Mouse (Mus musculus): ENCODE results near the gene Hmgb1. TPM values are rescaled to one million over a fixed set of nuclear protein-coding genes. Genes with fewer than 3 reads are reported as not detected.
A peak's percentile ranks its signal among the peaks of the same experiment; 100 is the strongest.

Gene Hmgb1
- total and polyA plus RNA-seq, 3 experiments: 227 to 899 (median 288) TPM

DNA sequence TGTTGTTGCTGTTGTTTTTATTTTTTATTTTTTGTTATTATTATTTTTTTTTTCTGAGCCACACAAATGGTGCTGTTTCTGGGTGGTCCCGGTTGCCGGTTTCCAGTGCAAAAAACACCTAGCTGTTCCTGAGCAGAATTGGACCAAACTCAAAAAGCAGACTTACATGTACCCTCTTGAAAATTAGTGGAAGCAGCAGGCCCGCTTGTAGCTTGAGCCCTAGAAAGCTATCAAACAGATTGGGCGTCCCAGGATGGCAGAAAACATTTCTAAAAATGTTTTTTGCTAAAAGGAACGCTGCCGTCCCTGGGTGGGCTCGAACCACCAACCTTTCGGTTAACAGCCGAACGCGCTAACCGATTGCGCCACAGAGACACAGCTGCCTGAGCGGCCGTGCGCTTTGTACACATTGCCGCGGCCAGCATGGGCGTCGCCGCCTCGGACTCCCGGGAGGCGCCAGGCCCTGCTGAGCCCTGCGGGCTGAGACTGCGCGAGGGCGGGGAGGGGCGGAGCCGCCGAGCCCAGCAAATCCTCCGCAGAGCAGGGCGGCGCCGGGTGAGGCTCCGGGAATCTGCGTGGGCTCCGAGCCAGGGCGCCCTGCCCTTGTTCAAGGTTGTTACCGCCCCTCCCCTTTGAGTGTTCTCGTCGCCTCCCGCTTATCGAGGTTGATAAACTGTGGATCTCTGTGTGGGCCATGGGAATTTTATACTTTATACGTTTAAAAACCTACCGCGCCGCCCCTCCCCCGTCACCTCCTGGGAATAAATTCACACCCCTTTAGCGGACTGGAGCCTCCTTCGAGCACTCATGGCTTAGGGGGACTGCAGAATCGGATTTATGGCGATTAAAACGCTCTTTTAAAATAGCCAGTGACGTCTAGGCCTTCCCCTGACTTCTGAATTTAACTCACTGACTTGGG lies 44.7 kb upstream of the Hmgb1 start (continued):
- TF ChIP-seq ETS1 (conservative IDR thresholded peaks at IDR 0.05; ENCODE audit: low read depth, low read length) (no peak), MEF2A (IDR thresholded peaks at IDR 0.05; ENCODE audit: borderline replicate concordance, low read depth, low read length) (peak; percentile 47; the same call in 1 of the 2 replicates), POLR2A (IDR thresholded peaks at IDR 0.05; ENCODE audit: low read depth, low read length) (peak; percentile 55; the same call in 1 of the 2 replicates), SMC3 (IDR thresholded peaks at IDR 0.05; ENCODE audit: low read depth, low read length) (no peak), RCOR1 (conservative IDR thresholded peaks at IDR 0.05; ENCODE audit: low read depth, low read length) (no peak), USF1 (IDR thresholded peaks at IDR 0.05; ENCODE audit: low read depth, low read length) (no peak), NRF1 (IDR thresholded peaks at IDR 0.05; ENCODE audit: low read depth, low read length) (peak; percentile 90), UBTF (IDR thresholded peaks at IDR 0.05; ENCODE audit: low read depth, low read length) (0 out of 2 replicates have a peak, but pooled peaks have one; percentile 58), CHD2 (IDR thresholded peaks at IDR 0.05; ENCODE audit: low read length) (peak; percentile 75), MAX (IDR thresholded peaks at IDR 0.05; ENCODE audit: low read length) (peak; percentile 80), TCF12 (IDR thresholded peaks at IDR 0.05; ENCODE audit: low read depth, low read length) (0 out of 2 replicates have a peak, but pooled peaks have one; percentile 13)

DNA sequence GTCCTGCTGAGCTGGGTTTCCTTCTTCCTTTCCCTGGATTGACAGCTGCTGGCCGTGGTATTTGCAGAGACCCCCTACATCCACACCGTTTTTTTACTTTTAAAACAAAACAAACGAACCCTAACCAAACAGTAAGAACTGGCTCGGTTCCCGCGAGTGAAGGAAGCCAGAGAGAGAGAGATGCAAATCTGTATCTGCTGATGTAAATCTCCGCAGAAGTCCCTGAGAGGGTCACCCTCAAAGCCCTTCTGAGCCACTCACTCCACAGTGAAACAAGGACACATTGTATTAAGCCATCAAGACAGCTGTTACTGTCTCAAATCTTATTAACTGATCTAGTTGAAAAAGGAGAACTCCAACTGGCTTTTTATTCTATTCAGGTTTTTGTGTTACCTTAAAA lies 40.4 kb upstream of the Hmgb1 start:
- in situ Hi-C loops (cut with MboI; ENCODE audit: low pct_ligation_motif_present, low pct_unique_long_range_greater_than_20kb, low sequenced_read_pairs) (no loop called here), dilution Hi-C loops (cut with MboI; ENCODE audit: extremely low pct_ligation_motif_present, extremely low pct_unique_long_range_greater_than_20kb, low sequenced_read_pairs) (no loop called here)
- no peak overlapping the region for H3K4me2 ChIP-seq (ENCODE audit: insufficient read depth, low read depth, poor library complexity, severe bottlenecking)
- no peaks in the 10 kb centered on the region for H3K79me2 ChIP-seq (replicated peaks; ENCODE audit: control insufficient read depth, extremely low read depth, insufficient read depth, poor library complexity, severe bottlenecking)
- no peak overlapping the region for H3K27ac ChIP-seq (ENCODE audit: insufficient read depth, low read depth)
- H3K4me3 ChIP-seq (replicated peaks in 1 of 3; ENCODE audit: low read depth in 2 of 3, low read length in 2 of 3, poor library complexity in 1 of 3): no peak overlapping the region
- H3K9me3 ChIP-seq (replicated peaks; ENCODE audit: low read length): peaks cover 8% of the 10 kb centered on the region
- no peaks in the 10 kb centered on the region for H3K27me3 ChIP-seq (replicated peaks)
- no peak overlapping the region for H3K9ac ChIP-seq (ENCODE audit: insufficient read depth, low read depth)
- peaks cover 5 to 26% of the 10 kb centered on the region in 2 experiments for H3K4me1 ChIP-seq (ENCODE audit: control insufficient read depth in 1 of 2, insufficient read depth in 2 of 2)
- H3K36me3 ChIP-seq (replicated peaks in 1 of 2; ENCODE audit: control insufficient read depth in 1 of 2, insufficient read depth in 1 of 2, low read length in 1 of 2): no peaks in the 10 kb centered on the region
- DNase-seq (ENCODE audit: extremely low read depth): peak; percentile 17
- TF ChIP-seq ZMIZ1 (IDR thresholded peaks at IDR 0.05; ENCODE audit: low read depth, low read length) (no peak), MXI1 (IDR thresholded peaks at IDR 0.05; ENCODE audit: low read depth, low read length) (no peak), ETS1 (conservative IDR thresholded peaks at IDR 0.05; ENCODE audit: low read depth, low read length) (no peak)

DNA sequence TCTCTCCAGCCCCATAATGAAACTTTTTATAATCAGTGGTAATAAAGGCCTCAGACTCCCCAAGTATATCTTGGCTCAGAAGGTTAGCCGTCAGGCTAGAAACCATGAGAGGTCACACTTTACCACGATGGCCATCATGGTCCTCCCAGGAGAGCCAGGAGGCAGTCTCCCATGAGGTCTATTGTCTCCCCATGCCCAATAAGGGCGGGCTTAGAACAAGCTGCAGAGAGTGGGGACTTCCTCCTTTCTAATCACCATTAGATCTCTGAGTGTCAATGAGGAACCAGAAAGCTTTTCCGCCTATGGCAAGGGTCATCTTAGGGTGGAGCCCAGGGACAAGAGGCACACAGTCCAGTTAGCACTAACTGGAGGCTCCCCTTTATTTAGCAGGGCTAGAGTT lies 37.1 kb upstream of the Hmgb1 start:
- Histone ChIP-seq H3K4me3 (replicated peaks in 1 of 3; ENCODE audit: low read depth in 2 of 3, low read length in 2 of 3, poor library complexity in 1 of 3) (no peak overlapping the region), H3K9me3 (replicated peaks; ENCODE audit: low read length) (peaks cover 10% of the 10 kb centered on the region), H3K36me3 (replicated peaks in 1 of 2; ENCODE audit: control insufficient read depth in 1 of 2, insufficient read depth in 1 of 2, low read length in 1 of 2) (peaks cover 0 to 11% of the 10 kb centered on the region in 2 experiments), H3K4me2 (ENCODE audit: insufficient read depth, low read depth, poor library complexity, severe bottlenecking) (no peak overlapping the region), H3K9ac (ENCODE audit: insufficient read depth, low read depth) (no peak overlapping the region), H3K79me2 (replicated peaks; ENCODE audit: control insufficient read depth, extremely low read depth, insufficient read depth, poor library complexity, severe bottlenecking) (no peaks in the 10 kb centered on the region), H3K27ac (ENCODE audit: insufficient read depth, low read depth) (no peak overlapping the region), H3K27me3 (replicated peaks) (no peaks in the 10 kb centered on the region), H3K4me1 (ENCODE audit: control insufficient read depth in 1 of 2, insufficient read depth in 2 of 2) (peaks cover 5 to 21% of the 10 kb centered on the region in 2 experiments)
- no peak for DNase-seq (ENCODE audit: extremely low read depth)
- dilution Hi-C loops (cut with MboI; ENCODE audit: extremely low pct_ligation_motif_present, extremely low pct_unique_long_range_greater_than_20kb, low sequenced_read_pairs) (no loop called here), in situ Hi-C loops (cut with MboI; ENCODE audit: low pct_ligation_motif_present, low pct_unique_long_range_greater_than_20kb, low sequenced_read_pairs) (no loop called here)
- TF ChIP-seq KAT2A (IDR thresholded peaks at IDR 0.05; ENCODE audit: insufficient replicate concordance, low read length) (no peak), ELF1 (IDR thresholded peaks at IDR 0.05; ENCODE audit: low read depth, low read length) (no peak), PAX5 (IDR thresholded peaks at IDR 0.05; ENCODE audit: low read length) (no peak), CHD1 (IDR thresholded peaks at IDR 0.05; ENCODE audit: low read depth, low read length) (no peak), ZNF384 (IDR thresholded peaks at IDR 0.05; ENCODE audit: low read depth, low read length) (no peak), USF1 (IDR thresholded peaks at IDR 0.05; ENCODE audit: low read depth, low read length) (no peak), GABPA (IDR thresholded peaks at IDR 0.05; ENCODE audit: insufficient replicate concordance, low read depth, low read length) (no peak), NELFE (IDR thresholded peaks at IDR 0.05; ENCODE audit: low read depth, low read length) (no peak), TBP (conservative IDR thresholded peaks at IDR 0.05; ENCODE audit: low read depth, low read length) (no peak), EP300 (IDR thresholded peaks at IDR 0.05; ENCODE audit: low read length) (no peak), MXI1 (IDR thresholded peaks at IDR 0.05; ENCODE audit: low read depth, low read length) (no peak), MAZ (IDR thresholded peaks at IDR 0.05; ENCODE audit: low read depth, low read length) (no peak), MAFK (IDR thresholded peaks at IDR 0.05; ENCODE audit: insufficient replicate concordance, low read length) (no peak), RCOR1 (conservative IDR thresholded peaks at IDR 0.05; ENCODE audit: low read depth, low read length) (no peak), POLR2AphosphoS2 (IDR thresholded peaks at IDR 0.05; ENCODE audit: low read depth, low read length) (no peak), NRF1 (IDR thresholded peaks at IDR 0.05; ENCODE audit: low read depth, low read length) (no peak)

Data from CH12.LX (cell line).